Mouse (Mus musculus) heart, embryonic 10.5 days (tissue): ENCODE measurements around the gene Nox3. TPM values are rescaled to one million over a fixed set of nuclear protein-coding genes. Genes with fewer than 3 reads are reported as not detected.

Experiments used
- DNase-seq: peaks from one replicate; pipeline ENCODE4 v3.0.0-alpha.2; 2017; ENCODE audit warnings: low spot score
- H3K27ac ChIP-seq: fragments of 300-500 bp; sonication (generic); 2 replicates; pipeline ENCODE4 v1.5.1; 2016; ENCODE audit warnings: mild to moderate bottlenecking
- H3K27me3 ChIP-seq: fragments of 300-500 bp; sonication (generic); 2 replicates; pipeline ENCODE4 v1.6.1; 2016; ENCODE audit warnings: mild to moderate bottlenecking; ENCODE audit not compliant: poor library complexity, insufficient read depth, severe bottlenecking
- H3K36me3 ChIP-seq: fragments of 300-500 bp; sonication (generic); 2 replicates; pipeline ENCODE4 v1.6.1; 2016; ENCODE audit warnings: mild to moderate bottlenecking, moderate library complexity
- H3K4me1 ChIP-seq: fragments of 300-500 bp; sonication (generic); 2 replicates; pipeline ENCODE4 v1.6.1; 2016; ENCODE audit warnings: mild to moderate bottlenecking
- H3K4me3 ChIP-seq: fragments of 300-500 bp; sonication (generic); 2 replicates; pipeline ENCODE4 v1.5.1; 2016; ENCODE audit warnings: mild to moderate bottlenecking, moderate library complexity
- H3K9me3 ChIP-seq: fragments of 300-500 bp; sonication (generic); 2 replicates; pipeline ENCODE4 v1.6.1; 2016; ENCODE audit warnings: mild to moderate bottlenecking, moderate library complexity
- WGBS: fragments of 180-500 bp; shearing (Covaris S2); methylation state at CpG from one replicate; pipeline ENCODE4 v1.1.7; 2016; 5-methylcytosine and 5-hydroxymethylcytosine counted together
- polyA plus RNA-seq: library from polyadenylated mRNA; unstranded; fragments of >200 nt; fragmentation: Nextera tagmentation; extraction: Ambion mirVana; gene quantifications from 2 replicates; pipeline ENCODE4 v1.2.1, GENCODE M21; 2016

The Nox3 gene
- polyA plus RNA-seq, 1 experiment from 2014 or later = not detected

- no peaks in the 10 kb centered on the region for H3K4me1 ChIP-seq
- H3K27me3 ChIP-seq = no peaks in the 10 kb centered on the region
- 76% methylated on average over 2 of the region's 2 CpGs for WGBS
- no peaks in the 10 kb centered on the region for H3K9me3 ChIP-seq
- no peak for DNase-seq
- no peak overlapping the region for H3K27ac ChIP-seq
- H3K36me3 ChIP-seq = no peaks in the 10 kb centered on the region
- no peak overlapping the region for H3K4me3 ChIP-seq
Measured at GRCm38 (mm10) chr17:3643582-3643981, 52.5 kb downstream of the Nox3 start.

GRCm38 (mm10) chr17:3641456-3641855, 54.6 kb downstream of the Nox3 start:
- Histone ChIP-seq H3K36me3 (no peaks in the 10 kb centered on the region), H3K4me1 (no peaks in the 10 kb centered on the region), H3K4me3 (no peak overlapping the region), H3K27me3 (no peaks in the 10 kb centered on the region), H3K9me3 (no peaks in the 10 kb centered on the region), H3K27ac (no peak overlapping the region)
- DNase-seq = no peak
- 65% methylated on average over 5 of the region's 5 CpGs for WGBS

- H3K27ac ChIP-seq = no peak overlapping the region
- WGBS = 65% methylated on average over 3 of the region's 3 CpGs
- H3K9me3 ChIP-seq = no peaks in the 10 kb centered on the region
- no peaks in the 10 kb centered on the region for H3K4me1 ChIP-seq
- H3K27me3 ChIP-seq = no peaks in the 10 kb centered on the region
- no peaks in the 10 kb centered on the region for H3K36me3 ChIP-seq
- DNase-seq = no peak
- no peak overlapping the region for H3K4me3 ChIP-seq
Measured at GRCm38 (mm10) chr17:3638757-3639156, 57.3 kb downstream of the Nox3 start.

- no peaks in the 10 kb centered on the region for H3K4me1 ChIP-seq
- no peaks in the 10 kb centered on the region for H3K36me3 ChIP-seq
- DNase-seq = no peak
- no peaks in the 10 kb centered on the region for H3K27me3 ChIP-seq
- H3K9me3 ChIP-seq = no peaks in the 10 kb centered on the region
- 48% methylated on average over 3 of the region's 3 CpGs for WGBS
- no peak overlapping the region for H3K4me3 ChIP-seq
- no peak overlapping the region for H3K27ac ChIP-seq
Measured at GRCm38 (mm10) chr17:3632501-3632900, 63.6 kb downstream of the Nox3 start.

GRCm38 (mm10) chr17:3616329-3617216, 79.5 kb downstream of the Nox3 start:
- WGBS = 47% methylated on average over 7 of the region's 7 CpGs
- H3K4me3 ChIP-seq = no peak overlapping the region
- no peak overlapping the region for H3K27ac ChIP-seq
- no peaks in the 10 kb centered on the region for H3K9me3 ChIP-seq
- no peaks in the 10 kb centered on the region for H3K4me1 ChIP-seq
- no peaks in the 10 kb centered on the region; the same call in 1 of the 2 replicates for H3K27me3 ChIP-seq
- H3K36me3 ChIP-seq = no peaks in the 10 kb centered on the region
- no peak for DNase-seq

GRCm38 (mm10) chr17:3615553-3615952, 80.5 kb downstream of the Nox3 start:
- DNase-seq = no peak
- H3K9me3 ChIP-seq = no peaks in the 10 kb centered on the region

GRCm38 (mm10) chr17:3611781-3612075, 84.3 kb downstream of the Nox3 start:
- Histone ChIP-seq H3K4me1 (no peaks in the 10 kb centered on the region), H3K27me3 (no peaks in the 10 kb centered on the region; the same call in 1 of the 2 replicates), H3K4me3 (no peak overlapping the region), H3K9me3 (no peaks in the 10 kb centered on the region), H3K36me3 (no peaks in the 10 kb centered on the region), H3K27ac (no peak overlapping the region)
- DNase-seq = no peak
- 79% methylated on average over 5 of the region's 5 CpGs for WGBS

More at GRCm38 (mm10) chr17:3615553-3615952, 80.5 kb downstream of the Nox3 start:
- no peaks in the 10 kb centered on the region; the same call in 1 of the 2 replicates for H3K27me3 ChIP-seq
- 56% methylated on average over 1 of the region's 1 CpGs for WGBS
- H3K27ac ChIP-seq = no peak overlapping the region
- no peaks in the 10 kb centered on the region for H3K36me3 ChIP-seq
- no peak overlapping the region for H3K4me3 ChIP-seq
- H3K4me1 ChIP-seq = no peaks in the 10 kb centered on the region

- Histone ChIP-seq H3K4me1 (no peaks in the 10 kb centered on the region), H3K27ac (no peak overlapping the region), H3K9me3 (no peaks in the 10 kb centered on the region), H3K4me3 (0 out of 2 replicates have a peak overlapping the region, but pooled peaks have one; percentile 5), H3K27me3 (no peaks in the 10 kb centered on the region; the same call in 1 of the 2 replicates), H3K36me3 (no peaks in the 10 kb centered on the region)
- whole genome bisulfite sequencing = 36% methylated on average over 21 of the region's 21 CpGs
- no peak for DNase-seq
Measured at GRCm38 (mm10) chr17:3610928-3611780, 84.9 kb downstream of the Nox3 start.

GRCm38 (mm10) chr17:3610307-3610754, 85.7 kb downstream of the Nox3 start:
- Histone ChIP-seq H3K27me3 (no peaks in the 10 kb centered on the region; the same call in 1 of the 2 replicates), H3K27ac (no peak overlapping the region), H3K9me3 (no peaks in the 10 kb centered on the region), H3K4me3 (no peak overlapping the region), H3K4me1 (no peaks in the 10 kb centered on the region), H3K36me3 (no peaks in the 10 kb centered on the region)
- no peak for DNase-seq
- 67% methylated on average over 7 of the region's 7 CpGs for WGBS

- no peaks in the 10 kb centered on the region for H3K36me3 ChIP-seq
- H3K27me3 ChIP-seq = no peaks in the 10 kb centered on the region
- H3K27ac ChIP-seq = no peak overlapping the region
- no peak overlapping the region for H3K4me3 ChIP-seq
- no peak for DNase-seq
- no peaks in the 10 kb centered on the region for H3K9me3 ChIP-seq
- H3K4me1 ChIP-seq = no peaks in the 10 kb centered on the region
- WGBS = 88% methylated on average over 6 of the region's 6 CpGs
Measured at GRCm38 (mm10) chr17:3602954-3603672, 92.9 kb downstream of the Nox3 start.

GRCm38 (mm10) chr17:3598393-3598792, 97.7 kb downstream of the Nox3 start:
- no peaks in the 10 kb centered on the region for H3K9me3 ChIP-seq
- DNase-seq = no peak
- no peak overlapping the region for H3K27ac ChIP-seq
- H3K4me3 ChIP-seq = no peak overlapping the region
- no peaks in the 10 kb centered on the region for H3K4me1 ChIP-seq
- 68% methylated on average over 1 of the region's 1 CpGs for WGBS
- H3K27me3 ChIP-seq = no peaks in the 10 kb centered on the region
- no peaks in the 10 kb centered on the region for H3K36me3 ChIP-seq

GRCm38 (mm10) chr17:3597866-3598265, 98.2 kb downstream of the Nox3 start:
- Histone ChIP-seq H3K4me3 (no peak overlapping the region), H3K9me3 (no peaks in the 10 kb centered on the region), H3K36me3 (no peaks in the 10 kb centered on the region), H3K27ac (no peak overlapping the region), H3K27me3 (no peaks in the 10 kb centered on the region), H3K4me1 (no peaks in the 10 kb centered on the region)
- 73% methylated on average over 1 of the region's 1 CpGs for WGBS
- DNase-seq = no peak
